Mouse (Mus musculus) spleen, postnatal 10 days (tissue): Measurements from ENCODE around the gene Arhgap19.
A peak's percentile ranks its signal among the peaks of the same experiment; 100 is the strongest.

Experiments used
- DNase-seq, 2 experiments: peaks; one replicate each; pipeline ENCODE4 v3.0.0; 2021 to 2022; ENCODE audit warnings: low spot score in 2 of 2

Arhgap19 gene

DNA sequence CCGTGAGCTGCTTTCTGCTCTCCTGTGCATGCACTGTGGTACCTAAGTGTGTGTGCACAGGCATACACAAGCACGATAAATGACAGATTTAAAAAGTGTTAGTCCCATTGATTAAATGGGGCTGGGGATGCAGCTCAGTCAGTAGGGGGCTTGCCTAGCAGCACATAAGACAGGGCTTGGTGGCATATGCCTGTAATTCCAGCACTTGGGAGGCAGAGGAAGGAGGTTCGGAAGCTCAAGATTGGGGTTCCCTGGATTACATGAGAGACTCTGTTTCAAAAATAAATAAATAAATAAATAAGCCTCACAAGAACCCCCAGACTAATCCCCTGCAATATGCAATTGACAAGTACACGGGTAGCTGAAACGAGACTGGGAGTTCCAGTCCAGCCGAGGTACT lies 1.4 kb downstream of the Arhgap19 start:
- no peak for DNase-seq

DNA sequence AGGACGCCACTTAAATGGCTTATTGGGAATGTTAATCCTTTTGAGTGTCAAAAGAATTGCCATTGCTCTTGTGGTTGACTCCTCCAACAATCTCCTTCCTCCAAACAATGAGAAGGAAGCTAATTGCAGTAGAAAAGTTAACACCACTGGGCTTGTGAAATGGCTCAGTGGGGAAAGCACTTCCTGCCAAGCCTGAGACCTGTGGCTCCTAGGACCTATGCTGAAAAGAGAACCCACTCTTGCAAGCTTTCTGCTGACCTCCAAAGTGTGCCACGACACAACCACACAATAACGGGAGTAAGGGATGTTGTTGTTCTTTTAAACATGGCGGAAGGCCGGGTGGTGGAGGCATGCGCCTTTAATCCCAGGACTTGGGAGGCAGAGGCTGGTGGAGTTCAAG lies 4.3 kb downstream of the Arhgap19 start:
- DNase-seq: no peak

DNA sequence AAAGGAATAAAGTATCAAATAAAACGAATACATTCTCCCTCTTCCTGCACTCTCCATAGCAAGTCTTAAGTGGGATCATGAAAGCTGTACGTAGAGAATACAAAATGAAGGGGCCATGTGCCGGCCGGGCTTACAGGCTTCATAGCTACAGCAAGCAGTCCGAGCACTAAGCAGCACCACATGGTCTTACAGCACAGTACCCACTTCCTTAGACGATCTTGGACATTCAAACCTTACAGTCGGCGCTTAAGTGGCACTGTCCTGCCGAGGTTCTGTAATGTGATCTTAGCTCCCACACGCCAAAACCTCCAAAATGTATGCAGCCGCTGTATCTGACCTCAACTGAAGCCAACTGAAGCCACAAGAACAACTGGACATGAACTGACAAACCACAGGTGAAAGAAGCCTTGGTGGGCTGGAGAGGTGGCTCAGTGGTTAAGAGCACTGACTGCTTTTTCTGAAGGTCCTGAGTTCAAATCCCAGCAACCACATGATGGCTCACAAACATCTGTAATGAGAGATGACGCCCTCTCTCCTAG lies 5.0 kb downstream of the Arhgap19 start:
- DNase-seq: no peak

DNA sequence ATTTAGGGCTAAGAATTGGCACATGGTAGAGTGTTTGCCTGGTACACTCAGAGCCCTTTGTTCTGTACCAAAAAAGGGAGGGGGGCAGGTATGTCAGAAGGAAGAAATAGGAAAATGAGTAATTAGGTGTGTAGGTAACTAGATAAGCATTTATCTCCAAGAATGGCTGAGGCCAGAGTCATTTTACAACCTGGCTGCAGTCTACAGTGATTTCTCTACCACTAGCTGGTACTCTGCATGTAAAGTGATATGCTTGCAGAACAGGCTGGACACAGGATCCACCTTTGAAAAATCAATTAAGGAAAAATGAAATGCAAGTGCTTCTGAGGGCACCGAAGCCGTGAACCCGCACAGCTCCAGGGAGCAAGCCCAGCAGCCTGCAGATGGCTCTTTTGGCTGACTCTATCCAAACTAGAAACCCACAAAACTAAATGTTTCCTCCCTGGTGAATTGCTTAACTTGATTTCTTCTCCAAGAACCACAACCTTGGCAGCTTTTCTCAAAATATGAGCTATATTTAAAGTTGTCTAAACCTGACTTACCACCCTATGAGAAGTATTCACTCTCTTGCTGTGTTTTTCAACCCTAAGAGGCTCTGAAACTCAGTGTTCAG lies 5.6 kb downstream of the Arhgap19 start:
- DNase-seq: no peak

DNA sequence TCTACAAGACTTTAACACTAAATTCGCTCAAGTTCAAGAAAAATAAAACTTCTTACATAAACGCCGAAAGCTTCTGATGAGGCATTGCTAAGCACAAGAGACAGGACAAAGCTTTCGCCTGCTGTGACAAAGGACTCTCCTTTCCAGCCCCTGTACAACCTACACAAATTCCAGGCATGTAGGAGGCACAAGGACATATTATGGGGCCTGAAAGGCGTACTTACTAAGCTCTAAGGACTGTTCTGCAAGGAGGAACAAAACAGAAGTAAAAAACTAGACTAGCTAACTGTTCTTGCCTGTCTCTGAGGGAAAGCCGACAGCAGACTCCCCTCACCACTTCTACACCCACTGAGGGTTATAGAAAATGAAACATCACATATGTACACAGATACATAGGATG lies 6.9 kb downstream of the Arhgap19 start:
- no peak for DNase-seq

DNA sequence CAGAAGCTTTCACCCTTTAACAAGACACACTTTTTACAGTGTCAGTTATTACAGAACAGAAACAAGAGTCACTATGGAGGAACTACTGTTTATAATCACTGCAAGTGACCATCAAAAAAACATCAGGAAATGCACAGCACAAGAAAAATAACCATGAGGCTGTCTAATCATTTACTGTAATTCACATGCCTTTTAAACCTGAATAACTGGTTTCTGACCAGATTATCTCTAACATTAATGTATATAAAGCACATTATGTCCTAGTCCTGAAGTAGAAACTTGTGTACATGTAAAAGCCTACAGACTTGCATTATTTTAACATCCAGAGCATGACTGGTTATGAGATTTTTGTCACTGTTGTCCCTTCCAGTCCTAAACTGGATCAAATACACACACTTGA lies 7.8 kb downstream of the Arhgap19 start:
- no peak for DNase-seq

DNA sequence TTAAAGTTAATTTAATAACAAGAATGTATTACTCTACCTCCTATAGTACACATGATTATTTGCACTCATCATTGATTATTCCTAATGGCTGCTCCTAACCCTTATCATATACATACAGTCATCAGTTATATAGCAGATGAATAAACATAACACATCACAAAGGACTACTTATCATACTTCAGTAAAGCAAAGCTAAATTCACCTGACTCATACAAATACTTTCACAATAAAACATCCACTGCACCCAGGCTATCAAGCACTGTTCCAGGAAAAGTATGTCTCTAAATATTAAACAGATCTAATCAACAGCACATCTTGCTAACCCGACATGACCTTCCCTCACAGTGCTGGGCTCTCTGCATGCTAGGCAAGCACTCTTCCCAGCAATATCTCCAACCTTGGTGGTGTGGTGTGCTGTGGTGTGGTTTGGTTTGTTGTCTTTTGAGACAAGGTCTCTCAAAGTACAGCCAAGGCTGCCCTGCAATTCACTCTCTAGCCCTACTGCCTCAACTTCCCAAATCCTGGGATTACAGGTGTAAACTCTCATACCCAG lies 8.8 kb downstream of the Arhgap19 start:
- no peak for DNase-seq

DNA sequence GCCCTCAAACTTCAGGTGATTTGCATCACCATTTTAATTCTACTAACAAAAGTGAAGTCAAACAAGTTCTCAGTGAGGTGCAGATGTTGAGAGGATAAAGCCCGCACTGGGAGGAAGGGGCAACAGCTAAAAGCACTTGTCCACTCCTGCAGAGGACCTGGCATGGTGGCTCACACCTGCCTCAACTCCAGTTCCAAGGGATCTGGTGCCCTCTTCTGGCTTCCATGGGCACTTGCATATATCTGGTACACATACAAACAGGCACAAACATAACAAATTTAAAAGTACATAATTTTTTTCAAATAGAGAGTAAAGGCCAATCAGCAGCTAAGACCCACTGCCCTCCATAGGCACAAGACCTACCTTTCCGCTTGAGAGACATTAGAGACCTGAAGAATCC lies 10.5 kb downstream of the Arhgap19 start:
- DNase-seq: no peak

DNA sequence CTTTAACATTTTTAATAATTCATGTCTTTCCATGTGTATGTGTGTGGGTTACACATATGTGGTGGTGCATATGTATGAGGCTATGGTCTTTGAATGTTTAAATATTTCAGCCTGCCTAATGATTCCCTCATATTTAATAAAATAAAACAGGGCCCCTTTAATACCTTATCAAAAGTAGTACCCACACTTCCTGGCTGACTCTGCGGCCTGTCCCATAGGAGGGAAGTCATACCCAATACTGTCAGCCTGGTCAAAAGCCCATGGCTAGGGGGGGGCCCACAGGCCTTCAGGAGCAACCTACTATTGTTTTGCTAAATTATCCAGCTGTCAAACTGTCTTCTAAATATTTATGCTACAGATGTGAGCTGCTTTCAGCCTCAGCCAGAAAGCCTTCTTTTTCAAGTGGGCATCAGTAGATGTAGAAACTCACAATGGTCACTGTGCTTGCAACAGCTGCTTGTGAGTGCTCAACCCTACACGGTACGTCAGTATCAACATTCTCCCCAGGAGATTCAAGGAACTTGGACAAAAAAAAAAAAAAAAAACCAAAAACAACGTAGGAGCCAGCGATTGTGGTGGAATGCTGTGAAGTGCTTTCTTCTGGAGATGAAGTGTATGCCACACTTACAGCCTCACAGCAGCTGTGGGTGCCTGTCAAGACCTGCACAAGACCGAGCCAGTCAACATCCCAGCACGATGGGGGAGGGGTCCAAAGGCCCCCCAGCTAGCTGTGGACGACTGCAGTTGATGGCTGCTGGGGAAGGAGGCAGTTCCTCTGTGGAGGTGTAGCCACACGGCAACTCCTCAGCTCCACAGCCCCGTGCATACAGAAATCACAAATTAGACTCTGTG lies 12.5 kb downstream of the Arhgap19 start:
- no peak for DNase-seq

DNA sequence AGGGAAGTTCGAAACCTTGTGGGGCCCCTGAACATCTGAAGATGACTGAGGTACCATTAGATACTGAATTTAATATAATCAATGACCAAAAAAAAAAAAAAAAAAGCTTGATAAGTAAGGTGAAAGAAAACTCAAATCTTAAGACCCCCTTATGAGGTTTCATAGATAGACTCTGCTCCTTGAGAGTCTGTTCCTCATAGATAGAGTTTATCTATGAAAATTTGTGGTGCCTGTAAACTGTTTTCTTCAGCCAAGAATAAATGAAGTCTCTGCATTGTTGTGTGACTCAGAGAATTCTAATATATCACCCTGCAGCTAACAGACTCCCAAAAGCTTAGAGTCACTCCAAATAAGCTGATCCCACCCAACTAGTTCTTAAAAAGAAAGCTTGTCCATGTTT lies 15.0 kb downstream of the Arhgap19 start:
- no peak for DNase-seq

DNA sequence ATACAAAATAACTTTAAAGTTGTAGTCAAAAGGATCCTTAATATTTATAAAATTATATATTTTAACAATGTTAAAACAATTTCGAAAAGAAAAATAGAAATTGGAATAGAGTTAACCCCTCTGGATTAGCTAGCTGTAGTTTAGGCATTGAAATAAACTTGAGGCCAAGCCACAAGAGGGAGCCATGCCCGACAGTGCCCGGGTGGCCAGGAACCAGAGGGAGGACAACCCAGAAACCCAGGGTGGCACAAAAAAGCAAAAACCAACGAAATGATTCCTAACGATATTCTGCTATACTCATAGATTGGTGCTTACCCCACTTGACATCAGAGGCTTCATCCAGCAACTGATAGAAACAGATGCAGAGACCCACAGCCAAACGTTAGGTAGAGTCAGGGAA lies 24.3 kb downstream of the Arhgap19 start:
- DNase-seq: peak in 1 of 2 experiments; percentile 38

DNA sequence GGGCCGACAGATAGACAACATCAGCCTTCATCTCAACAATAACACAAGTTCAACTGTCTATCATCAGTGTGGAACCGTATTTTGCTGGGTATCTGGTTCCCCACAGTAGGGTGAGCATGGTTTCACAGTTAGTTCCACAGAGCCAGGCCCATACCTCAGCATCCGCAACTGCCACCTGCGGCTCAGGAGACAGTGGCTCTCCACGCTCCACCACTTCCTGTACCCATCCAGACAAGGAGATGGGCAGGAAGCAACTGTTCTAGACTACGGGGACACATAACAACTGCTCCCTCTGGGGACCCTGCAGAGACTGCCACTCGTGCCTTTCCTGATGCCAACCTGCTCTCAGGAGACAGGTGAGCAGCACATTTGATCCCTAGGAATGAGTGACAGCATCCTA lies 33.1 kb downstream of the Arhgap19 start:
- no peak for DNase-seq

DNA sequence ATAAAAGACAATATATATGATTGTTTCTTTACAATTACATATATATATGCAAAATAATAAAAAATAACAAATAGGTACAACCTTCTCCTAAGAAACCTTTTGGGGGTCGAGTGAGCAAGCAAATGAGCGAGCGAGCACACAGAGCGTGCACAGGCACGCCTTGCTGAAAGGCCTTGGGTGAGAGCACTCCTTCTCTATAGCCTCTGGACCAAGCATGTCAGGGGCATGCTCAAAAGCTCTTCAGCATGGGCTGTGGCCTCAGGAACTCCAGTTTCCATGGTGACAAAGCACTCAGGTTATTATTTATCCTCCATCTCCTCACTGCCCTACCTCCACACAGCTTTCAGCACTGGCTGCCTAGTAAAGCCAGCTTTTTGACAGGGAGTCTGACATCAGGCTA lies 35.2 kb downstream of the Arhgap19 start:
- no peak for DNase-seq

DNA sequence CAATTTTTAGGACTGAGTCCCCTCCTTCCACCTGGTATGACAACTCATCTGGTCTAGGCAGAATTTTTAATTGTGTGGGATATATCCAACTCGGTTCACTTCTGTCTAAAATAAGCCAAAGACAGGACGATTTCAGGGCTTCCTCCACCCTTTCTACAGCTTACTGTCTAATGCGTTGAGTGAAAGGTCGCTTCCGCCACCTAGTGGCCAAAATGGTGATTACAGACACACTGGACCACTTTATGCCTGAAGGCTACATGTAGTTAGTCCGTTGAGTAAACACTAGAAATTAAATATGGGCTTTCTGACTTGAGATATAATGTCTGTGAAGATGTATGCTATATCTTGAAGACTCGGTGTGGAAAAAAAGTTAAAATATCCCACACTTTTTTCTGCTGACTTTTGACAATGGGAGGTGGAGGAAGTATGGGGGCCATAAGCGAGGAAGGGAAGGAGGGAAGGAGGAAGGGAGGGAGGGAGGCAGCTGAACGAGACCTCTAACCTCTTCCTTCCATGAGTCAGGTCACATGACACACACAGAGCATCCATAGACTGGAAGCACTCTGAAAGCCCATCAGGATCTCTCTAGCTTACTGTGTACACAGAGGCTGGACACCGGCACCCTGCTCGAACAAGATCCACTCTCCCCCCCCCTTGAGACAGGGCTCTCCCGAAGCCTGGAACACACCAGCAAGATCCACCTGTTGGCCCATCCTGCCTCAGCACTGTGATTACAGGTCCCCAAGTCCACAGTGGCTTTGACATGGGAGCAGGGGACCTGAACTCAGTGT lies 37.8 kb downstream of the Arhgap19 start:
- DNase-seq: peak; percentile 85 to 91

DNA sequence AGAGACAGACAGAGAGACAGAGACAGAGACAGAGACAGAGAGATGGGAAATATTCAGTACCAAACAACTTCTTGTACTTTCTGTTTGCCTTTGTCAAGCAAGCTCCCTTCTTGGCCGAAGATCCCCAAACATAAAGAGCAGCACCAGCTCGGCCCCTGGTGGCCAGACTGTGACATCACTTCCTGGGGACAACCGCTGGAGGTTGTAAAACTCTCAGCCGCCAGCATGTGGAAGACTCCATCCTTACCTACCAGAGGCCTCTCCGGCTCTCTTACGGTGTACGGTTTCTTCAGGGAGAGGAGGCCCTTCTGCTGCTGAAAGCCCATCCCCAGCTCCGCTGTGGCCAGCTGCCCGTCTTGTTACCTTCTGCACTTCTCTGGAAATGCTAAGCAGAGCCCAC lies 40.3 kb downstream of the Arhgap19 start:
- DNase-seq: peak in 1 of 2 experiments; percentile 46

DNA sequence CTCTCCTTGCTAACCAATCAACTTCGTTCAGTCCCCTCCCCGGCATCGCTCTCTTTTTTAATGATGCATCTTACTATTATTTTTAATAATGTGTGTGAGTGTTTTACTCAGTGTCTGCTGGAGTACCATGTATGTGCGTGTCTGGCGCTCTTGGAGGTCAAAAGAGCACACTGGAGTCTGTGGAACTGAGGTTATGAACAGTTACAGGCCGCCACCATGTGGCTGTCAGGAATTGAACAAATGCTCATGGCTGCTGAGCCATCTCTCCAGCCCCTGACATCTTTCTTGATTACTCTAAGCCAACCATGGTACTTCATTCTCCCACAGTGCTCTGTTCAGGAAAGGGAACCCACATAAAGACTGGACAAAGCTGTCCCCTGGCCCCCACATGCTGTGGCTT lies 42.1 kb downstream of the Arhgap19 start:
- DNase-seq: no peak

DNA sequence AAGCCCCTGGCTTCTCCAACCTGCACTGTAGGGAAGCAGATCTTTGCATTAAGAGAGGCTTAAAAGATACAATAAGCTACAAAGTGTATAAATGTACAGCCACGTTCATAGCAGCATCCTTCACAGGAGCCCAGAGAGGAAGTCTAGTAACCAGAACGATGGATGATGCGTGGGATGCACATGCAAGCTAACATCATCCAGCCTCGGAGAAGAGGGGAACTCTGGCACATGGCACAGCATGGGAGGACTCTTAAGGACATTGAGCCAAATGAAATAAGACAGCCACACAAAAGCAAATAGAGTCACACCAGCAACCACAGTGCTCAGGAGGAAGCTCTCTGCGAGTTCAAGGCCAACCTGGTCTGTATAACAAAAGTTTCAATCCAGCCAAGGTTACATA lies 42.6 kb downstream of the Arhgap19 start:
- no peak for DNase-seq

DNA sequence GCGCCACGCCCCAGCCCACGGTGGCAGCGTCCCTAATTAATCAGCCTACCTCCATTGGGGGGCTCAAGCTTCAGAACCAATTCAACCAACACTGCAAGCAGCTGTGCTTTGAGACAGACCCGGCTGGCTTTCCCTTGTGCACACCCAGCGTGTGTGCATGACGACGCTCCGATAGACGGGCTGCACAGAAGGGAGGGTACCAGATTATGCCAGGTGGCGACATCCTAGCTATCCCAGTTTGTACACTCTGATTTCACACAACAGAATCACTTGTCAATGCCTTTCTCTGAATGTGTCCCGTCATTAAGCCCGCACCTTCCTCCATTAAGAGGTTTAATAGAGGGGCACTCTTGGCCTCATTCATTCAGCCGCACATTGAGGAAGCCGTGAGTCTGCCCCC lies 47.1 kb downstream of the Arhgap19 start:
- DNase-seq: no peak

DNA sequence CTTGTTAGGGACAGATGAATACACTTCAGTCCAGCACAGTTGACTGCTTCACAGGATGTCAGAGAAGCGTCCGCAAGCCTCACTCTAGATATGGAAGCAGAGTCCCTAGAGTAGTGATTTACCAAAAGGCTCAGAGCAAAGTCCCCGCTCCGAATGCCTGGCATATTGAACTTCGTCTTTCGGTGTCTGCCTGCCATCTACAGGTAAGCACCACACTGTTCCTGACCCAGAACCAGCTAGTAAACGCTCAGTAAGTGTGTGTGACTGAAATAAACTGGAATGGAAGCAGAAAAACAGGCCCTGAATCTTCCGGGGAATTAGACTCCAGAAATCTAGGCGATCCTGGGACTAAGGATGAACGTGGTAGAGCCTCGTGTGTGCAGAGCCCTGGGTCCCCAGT lies 49.9 kb downstream of the Arhgap19 start:
- no peak for DNase-seq

DNA sequence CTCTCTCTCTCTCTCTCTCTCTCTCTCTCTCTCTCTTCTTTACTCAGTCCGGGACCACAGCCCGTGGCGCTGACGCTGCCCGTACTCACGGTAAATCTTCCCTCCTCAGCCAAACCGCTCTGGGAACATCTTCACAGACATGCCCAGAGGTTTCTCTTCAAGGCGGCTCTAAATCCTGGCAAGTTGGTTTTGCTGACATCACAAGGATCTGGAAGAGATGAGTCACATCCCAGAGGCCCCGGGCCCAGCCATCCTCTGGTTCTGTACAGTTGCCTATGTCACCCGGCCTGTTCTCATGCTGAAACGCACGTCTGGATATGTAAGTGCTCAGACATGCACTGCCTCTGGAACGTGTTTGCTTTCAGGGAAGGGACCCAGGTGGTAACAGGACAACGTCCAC lies 54.4 kb downstream of the Arhgap19 start:
- DNase-seq: no peak

DNA sequence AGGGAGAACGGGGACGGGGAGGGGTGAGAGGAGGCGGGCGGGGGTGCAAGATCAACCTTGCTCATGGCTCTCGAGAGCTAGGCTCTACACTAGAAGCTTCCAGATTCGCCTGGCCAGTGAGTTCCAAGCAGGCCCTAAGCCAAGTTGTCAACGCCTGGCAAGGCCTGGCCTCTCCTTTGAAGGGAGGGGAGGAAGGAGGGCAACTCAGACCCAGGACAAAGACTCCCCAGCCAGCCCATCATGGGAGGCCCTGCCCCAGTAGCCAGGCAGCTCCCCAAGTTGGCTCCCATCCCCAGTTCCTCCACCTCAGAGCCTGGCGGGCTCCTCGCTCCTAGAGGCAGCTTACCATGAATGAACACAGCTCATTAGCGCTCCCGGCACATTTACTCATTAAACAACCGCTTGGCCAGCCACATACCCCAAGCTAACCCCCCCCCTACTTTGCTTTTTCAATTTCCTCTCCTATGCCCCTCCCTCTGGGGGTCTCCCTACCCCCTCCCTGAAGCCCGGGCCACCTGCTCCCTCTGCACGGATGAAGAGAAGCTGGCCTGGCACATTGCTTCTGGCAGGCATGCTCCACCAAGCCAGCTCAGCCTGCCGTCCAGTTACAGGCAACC lies 55.8 kb downstream of the Arhgap19 start:
- no peak for DNase-seq

DNA sequence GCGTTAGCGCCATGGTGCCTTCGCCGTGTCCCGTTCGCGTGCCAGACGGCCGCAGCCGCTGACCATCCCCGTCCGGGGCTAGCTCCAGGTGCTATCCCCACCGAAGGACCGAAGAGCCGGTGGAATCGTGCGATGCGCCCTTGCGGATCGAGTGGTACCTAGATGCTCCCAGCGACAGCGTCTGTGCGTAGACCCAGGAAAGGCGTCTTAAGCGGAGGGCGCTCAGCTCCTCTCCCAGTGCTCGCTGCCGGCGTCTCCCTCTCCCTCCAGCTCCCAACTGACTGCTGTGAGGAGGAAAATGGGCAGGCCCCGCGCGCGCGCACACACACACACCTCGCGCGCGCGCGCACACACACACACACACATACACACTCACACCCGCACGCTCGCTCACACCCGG lies 58.5 kb downstream of the Arhgap19 start, which contains the start of gene Slit1:
Gene Slit1 (minus strand): TSS at position 270 of the 400 bp plus-strand sequence.
- DNase-seq: no peak
